Mouse (Mus musculus): ENCODE measurements at regions not wholly inside any gene's neighbourhood (a gene's known extent, or its start where the extent isn't known, plus 50 kb on each side); places are given as distances from the start of the nearest gene placed in this dataset.

DNA sequence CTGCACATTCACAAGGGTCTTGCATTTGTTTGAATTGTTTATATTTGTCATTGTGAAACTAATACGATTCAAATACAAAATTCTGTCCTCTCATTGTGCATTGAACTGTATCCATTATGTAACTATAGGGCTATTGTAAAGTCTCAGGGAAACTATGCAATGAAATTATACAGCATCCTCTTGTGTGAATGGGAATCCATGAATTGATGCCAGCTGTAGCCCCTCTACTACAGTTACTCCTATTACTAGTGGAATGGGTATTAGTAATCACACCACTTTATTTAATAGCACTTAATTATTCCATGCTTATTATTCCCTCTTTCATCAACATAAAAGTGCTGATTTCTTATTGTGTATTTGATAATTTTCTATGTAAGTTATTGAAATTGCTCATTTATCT, 232.4 kb upstream of the Pcdh17 start:
- TF ChIP-seq CTCF (IDR thresholded peaks at IDR 0.05; ENCODE audit: low read depth) (no peak), EP300 (IDR thresholded peaks at IDR 0.05; ENCODE audit: low read depth) (no peak)

Measured in heart, postnatal 0 days (tissue).